Mouse (Mus musculus) retina, adult 2 months (tissue): ENCODE measurements around the gene Klhl8.

Experiments used
- DNase-seq: peaks from one replicate; pipeline ENCODE4 v3.0.0-alpha.2; 2012; ENCODE audit warnings: low read depth, low spot score

The Klhl8 gene

GRCm38 (mm10) chr5:103916595-103917356 lies 5.7 kb upstream of the Klhl8 start:
- DNase-seq = no peak

DNA sequence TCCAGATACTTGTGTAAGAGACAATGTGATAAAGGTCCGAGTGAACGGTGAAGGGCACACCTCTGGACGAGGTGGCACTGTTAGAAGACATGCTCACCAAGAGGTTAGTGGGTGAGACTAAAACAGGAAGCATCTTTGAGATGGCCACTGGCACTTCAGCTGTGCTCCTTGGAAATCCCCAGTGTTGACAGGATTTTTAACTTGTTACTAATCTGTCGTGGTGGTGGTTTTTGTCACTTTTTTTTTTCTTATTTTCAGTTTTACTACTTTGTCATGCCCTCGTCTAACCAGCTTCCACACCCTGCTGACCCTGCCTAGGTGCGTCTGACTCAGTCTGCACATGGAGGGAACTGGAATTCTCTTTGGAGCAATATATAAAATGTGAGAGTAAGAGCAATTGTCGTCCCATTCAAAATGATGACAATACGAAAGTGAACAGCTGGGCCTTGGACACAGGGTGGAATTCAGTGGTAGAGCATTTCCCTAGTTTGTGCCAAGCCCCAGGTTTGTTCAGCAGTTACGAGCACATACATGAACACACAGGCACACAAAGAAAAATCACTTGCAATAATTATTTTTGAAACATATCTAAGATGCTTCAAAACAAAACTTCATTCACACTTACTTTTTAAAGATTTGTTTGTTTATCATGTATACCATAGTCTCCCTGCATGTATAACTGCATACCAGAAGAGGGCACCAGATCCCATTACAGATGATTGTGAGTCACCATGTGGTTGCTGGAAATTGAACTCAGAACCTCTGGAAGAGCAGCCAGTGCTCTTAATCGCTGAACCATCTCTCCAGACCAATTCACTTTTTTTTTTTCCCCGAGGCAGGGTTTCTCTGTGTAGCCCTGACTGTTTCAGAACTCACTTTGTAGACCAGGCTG lies 3.5 kb upstream of the Klhl8 start:
- no peak for DNase-seq

- DNase-seq = no peak
These were observed 2.1 kb upstream of the Klhl8 start for GRCm38 (mm10) chr5:103913150-103913549.

- DNase-seq = no peak
These were observed 496 bp upstream of the Klhl8 start for GRCm38 (mm10) chr5:103911555-103911954.

- no peak for DNase-seq
These were observed 903 bp downstream of the Klhl8 start for GRCm38 (mm10) chr5:103910156-103910555.

DNA sequence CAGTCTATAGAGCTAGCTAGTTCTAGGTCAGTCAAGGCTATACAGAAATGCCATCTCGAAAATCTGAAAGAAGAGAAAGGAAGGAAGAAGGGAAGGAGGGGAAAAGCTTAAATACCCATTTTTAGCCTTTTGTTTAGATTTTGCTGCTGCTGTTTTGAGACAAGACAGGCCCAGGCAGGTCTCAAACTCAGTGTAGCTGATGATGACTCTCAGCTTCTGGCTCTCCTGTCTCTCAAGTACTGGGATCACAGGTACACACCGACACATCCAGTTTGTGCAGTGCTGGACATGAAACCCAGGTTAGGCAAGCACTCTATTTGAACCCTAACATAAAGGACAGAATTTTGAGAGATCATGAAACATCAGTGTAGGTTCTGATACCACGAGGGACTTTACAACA lies 1.6 kb downstream of the Klhl8 start:
- no peak for DNase-seq

- no peak for DNase-seq
These were observed 2.2 kb downstream of the Klhl8 start for GRCm38 (mm10) chr5:103908851-103909250.

GRCm38 (mm10) chr5:103907844-103908243 lies 3.2 kb downstream of the Klhl8 start:
- no peak for DNase-seq

DNA sequence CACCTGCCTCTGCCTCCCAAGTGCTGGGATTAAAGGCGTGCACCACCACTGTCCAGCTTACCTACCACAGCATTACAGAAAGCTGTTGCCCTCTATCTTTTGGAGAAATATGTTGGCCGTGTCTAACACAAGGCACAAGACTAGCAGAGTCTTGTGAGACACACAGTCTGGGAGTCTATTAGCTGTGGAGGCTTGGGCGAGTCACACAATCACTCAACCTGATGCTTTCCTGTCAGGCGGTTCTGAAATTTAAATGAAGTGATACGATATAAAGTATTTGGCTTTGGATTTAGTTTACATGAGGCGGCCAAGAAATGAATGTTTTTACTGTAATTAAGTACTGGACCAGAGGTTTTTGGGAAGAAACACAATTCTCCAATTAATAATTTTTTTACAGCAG lies 4.9 kb downstream of the Klhl8 start:
- no peak for DNase-seq

GRCm38 (mm10) chr5:103898310-103898709 lies 12.7 kb downstream of the Klhl8 start:
- no peak for DNase-seq

GRCm38 (mm10) chr5:103889766-103890165 lies 21.3 kb downstream of the Klhl8 start:
- no peak for DNase-seq

GRCm38 (mm10) chr5:103863759-103864158 lies 47.3 kb downstream of the Klhl8 start:
- DNase-seq = no peak

DNA sequence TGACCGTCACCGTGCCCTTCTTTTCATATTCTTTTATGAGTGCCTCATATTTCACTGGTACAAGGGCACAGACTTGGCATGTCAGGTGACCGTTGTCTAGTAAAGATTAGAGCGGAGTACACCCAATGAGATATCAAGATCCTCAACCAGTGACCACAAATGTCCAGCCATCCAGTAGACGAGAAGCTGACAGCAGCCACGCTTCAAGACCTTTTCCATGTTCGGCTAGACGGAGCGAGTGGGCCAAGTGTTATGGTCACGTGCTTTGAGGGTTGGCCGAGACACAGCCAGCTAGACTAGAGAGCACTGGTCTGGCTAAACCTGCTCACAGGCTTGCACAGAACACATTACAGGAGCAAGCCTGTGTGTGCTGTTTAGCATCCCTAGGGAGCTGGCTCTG lies 50.4 kb downstream of the Klhl8 start:
- DNase-seq = no peak

DNA sequence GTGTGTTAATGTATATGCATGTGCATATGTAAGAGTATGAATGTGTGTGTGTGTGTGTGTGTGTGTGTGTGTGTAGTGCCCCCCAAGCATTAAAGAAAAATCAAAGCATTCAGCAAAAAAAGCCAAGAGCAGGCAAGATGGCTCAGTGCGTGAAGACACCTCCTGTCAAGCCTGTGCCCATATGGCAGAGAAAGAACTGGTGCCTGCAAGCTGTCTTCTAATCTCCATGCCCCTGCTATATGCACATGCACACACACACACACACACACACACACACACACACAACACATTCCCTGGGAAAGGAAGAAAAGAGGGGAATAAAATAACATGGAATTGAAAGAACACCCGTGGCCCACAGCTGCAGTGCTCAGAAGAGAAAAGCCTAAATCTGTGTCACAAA lies 53.9 kb downstream of the Klhl8 start:
- no peak for DNase-seq

DNA sequence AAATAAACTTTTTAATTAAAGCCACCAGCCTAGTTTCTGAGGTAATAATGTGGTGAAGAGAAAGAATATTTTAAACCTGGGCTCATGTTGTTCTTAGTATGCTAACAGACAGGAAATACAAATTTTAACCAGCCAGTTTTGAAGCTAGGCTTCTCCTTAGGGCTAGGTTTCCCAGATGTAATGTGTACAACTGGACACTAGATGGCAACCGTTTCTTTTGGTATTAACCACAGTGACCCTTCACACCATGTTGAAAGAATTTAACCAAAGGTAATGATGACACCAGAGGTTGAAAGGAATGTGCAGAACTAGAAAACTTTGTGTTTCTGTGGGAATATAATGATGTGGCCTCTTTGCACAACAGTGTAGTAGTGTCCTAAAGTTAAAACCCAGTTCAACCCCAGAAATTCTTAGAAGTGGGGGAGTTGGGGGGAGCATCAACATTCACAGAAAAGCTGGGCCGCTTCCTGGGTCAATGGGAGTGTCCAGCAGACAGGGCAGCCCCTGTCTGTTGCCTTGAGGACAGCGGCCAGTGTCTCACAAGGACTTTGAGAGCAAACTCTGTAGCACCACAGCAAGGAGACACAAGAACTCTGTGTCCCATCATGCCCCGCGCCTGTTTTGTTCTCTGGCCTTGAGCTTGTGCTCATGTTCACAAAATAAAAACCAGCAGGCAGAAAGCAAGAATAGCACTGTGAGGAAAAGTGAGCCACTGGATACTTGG lies 54.6 kb downstream of the Klhl8 start:
- peak; percentile 32 for DNase-seq

- DNase-seq = no peak
These were observed 55.4 kb downstream of the Klhl8 start for GRCm38 (mm10) chr5:103855483-103856211.

- no peak for DNase-seq
These were observed 56.3 kb downstream of the Klhl8 start for GRCm38 (mm10) chr5:103854807-103855194.

DNA sequence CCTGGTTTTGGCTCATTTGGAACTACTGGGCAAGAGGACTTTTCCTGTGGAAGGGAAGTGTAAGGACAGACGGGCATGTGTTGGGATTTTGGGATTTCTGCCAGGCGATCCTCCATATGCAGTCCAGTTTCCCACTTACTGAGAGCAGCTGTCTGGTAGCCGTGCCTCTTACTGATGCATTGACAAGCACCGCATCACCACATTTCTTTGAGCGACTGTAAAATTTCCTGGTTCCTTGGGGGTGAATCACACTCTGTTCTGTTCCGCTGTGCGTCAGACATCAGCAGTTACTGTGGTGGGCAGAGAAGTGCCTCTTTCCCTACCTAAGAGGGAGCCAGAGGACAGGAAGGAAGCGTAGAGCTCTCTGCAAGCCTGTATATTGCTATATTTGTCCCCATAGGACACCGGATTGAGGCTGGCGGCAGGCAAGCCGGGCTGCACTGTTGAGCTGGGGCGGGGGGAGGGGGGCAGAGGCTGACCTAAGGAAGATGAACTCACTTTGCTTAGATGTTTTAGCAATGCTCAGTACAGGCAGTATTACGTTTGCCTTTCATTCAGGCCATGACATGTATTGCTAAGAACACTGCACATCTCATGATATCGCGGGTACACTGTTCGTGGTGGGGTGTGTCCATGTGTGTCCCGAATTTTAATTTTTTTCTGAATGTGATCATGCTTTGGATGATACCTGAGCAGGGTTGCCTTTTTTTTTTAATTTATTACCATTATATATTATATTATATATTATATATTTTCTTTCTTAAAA lies 56.8 kb downstream of the Klhl8 start:
- no peak for DNase-seq

DNA sequence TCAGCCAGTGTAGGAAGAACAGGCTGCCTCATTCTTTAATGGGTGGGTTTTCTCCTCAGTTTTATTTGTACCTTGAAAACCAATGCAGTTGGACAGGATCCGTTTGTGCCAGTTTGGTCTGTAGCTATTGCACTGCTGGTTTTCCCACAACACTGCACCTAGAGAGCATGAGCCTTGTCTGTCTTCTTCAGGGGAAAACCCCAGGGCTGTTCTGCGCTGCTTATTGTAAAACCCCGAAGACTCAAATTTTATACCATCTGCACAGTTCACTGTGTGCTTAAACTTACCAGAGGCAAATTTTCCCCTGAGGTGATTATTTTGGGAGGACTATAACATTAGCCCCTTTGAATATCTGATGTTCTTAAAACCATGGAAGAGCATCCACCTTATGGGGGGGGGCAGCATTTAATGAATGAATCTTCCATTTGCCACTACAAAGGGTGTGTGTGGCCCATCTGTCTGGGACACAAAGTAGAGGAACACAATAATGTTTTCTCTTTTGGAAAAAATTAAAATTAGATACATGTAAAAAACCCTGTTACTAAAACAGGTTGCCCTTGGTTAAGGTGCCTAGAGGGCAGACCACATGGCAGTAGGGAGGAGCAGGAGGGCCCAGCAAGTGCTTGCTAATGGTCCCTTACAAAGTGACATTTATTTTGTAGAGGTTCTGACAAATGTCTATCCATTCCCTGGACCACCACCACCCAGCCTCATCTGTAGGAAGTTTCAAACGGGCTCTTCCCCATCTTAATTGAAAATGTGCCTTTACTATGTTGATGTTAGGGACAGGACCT lies 58.1 kb downstream of the Klhl8 start:
- DNase-seq = no peak

- no peak for DNase-seq
These were observed 62.5 kb downstream of the Klhl8 start for GRCm38 (mm10) chr5:103848546-103848945.
